ENCODE assay signal across 9 mouse cellular contexts in genomic region chr6:114224399-114224798, GRCm38 (mm10). TPM values are rescaled to one million over a fixed set of nuclear protein-coding genes. Genes with fewer than 3 reads are reported as not detected.
DNase-seq lines count a peak whose midpoint lies in the region; ATAC-seq and TF ChIP-seq lines count a peak whose summit lies in the region.
"Had no signal": no experiment of that assay in that cellular context is flagged by ENCODE, and none has a peak within 500 bp of the region (broad histone marks: within the 10 kb centered on the region; RNA-seq: fewer than 3 reads in every experiment).

No protein-coding gene starts in this region.

- no peak overlapping the region for H3K4me3 ChIP-seq in heart, postnatal 0 days (ENCODE audit: low read depth, low read length)
- no peak overlapping the region for H3K4me3 ChIP-seq in neural tube, embryonic 15.5 days (replicated peaks)
- H3K4me3 ChIP-seq: midbrain, embryonic 12.5 days had no signal

- H3K4me1 ChIP-seq in heart, postnatal 0 days (ENCODE audit: control insufficient read depth, insufficient read depth): no peaks in the 10 kb centered on the region
- H3K4me1 ChIP-seq in neural tube, embryonic 15.5 days: no peaks in the 10 kb centered on the region
- H3K4me1 ChIP-seq: midbrain, embryonic 12.5 days had no signal

- H3K27ac ChIP-seq in heart, postnatal 0 days (ENCODE audit: low read depth): no peak overlapping the region
- no peak overlapping the region for H3K27ac ChIP-seq in neural tube, embryonic 15.5 days (replicated peaks)
- H3K27ac ChIP-seq: midbrain, embryonic 12.5 days had no signal

- WGBS in heart, postnatal 0 days: 11% methylated on average over 4 of the region's 4 CpGs
- WGBS in neural tube, embryonic 15.5 days: 23% methylated on average over 4 of the region's 4 CpGs

- H3K36me3 ChIP-seq in heart, postnatal 0 days (replicated peaks; ENCODE audit: control insufficient read depth, insufficient read depth, low read length): no peaks in the 10 kb centered on the region
- H3K36me3 ChIP-seq in neural tube, embryonic 15.5 days: no peaks in the 10 kb centered on the region
- H3K36me3 ChIP-seq: midbrain, embryonic 12.5 days had no signal

- TF ChIP-seq CTCF in heart, postnatal 0 days (IDR thresholded peaks at IDR 0.05; ENCODE audit: low read depth): peak; percentile 49

- intact Hi-C loops in heart, postnatal 25 days (cut with DNase I): loop anchor here (2.0 kb wide), 1 partner anchor 120 kb away; no protein-coding TSS in a partner anchor

- H3K27me3 ChIP-seq in heart, postnatal 0 days (ENCODE audit: control insufficient read depth, insufficient read depth, low read length): no peaks in the 10 kb centered on the region
- no peaks in the 10 kb centered on the region for H3K27me3 ChIP-seq in neural tube, embryonic 15.5 days (replicated peaks)

- peak; percentile 10 for DNase-seq in heart, postnatal 0 days (ENCODE audit: low spot score)
- DNase-seq in heart, postnatal 25 days (ENCODE audit: low spot score): no peak
- peak; percentile 37 for DNase-seq in neural tube, embryonic 10.5 days (ENCODE audit: extremely low spot score, low spot score)
- peak; percentile 55 to 57 for DNase-seq in frontal cortex, postnatal 25 days (ENCODE audit: low spot score in 2 of 2)
- DNase-seq in right cerebral cortex, adult 18-20 months: peak; percentile 43

- no peak overlapping the region for H3K4me2 ChIP-seq in heart, postnatal 0 days (ENCODE audit: low read depth, low read length)
- no peak overlapping the region for H3K4me2 ChIP-seq in neural tube, embryonic 15.5 days
- H3K4me2 ChIP-seq: midbrain, embryonic 12.5 days had no signal

- no peaks in the 10 kb centered on the region for H3K9me3 ChIP-seq in heart, postnatal 0 days (replicated peaks; ENCODE audit: control insufficient read depth, low read length)
- no peaks in the 10 kb centered on the region for H3K9me3 ChIP-seq in neural tube, embryonic 15.5 days (replicated peaks)
- H3K9me3 ChIP-seq: midbrain, embryonic 12.5 days had no signal

- no peak for ATAC-seq in heart, postnatal 0 days (ENCODE audit: insufficient read depth, low read depth)
- no peak for ATAC-seq in neural tube, embryonic 15.5 days (ENCODE audit: low FRiP score)
- no peak for ATAC-seq in megakaryocyte-erythroid progenitor cell, adult 5-6 weeks (replicated peaks; ENCODE audit: low FRiP score, low TSS enrichment, poor library complexity, severe bottlenecking)
- no peak for ATAC-seq in erythroblast, adult 5-6 weeks (replicated peaks; ENCODE audit: low FRiP score, poor library complexity, severe bottlenecking)

- H3K9ac ChIP-seq in heart, postnatal 0 days (replicated peaks; ENCODE audit: low read depth, low read length): no peak overlapping the region
- no peak overlapping the region for H3K9ac ChIP-seq in neural tube, embryonic 15.5 days (replicated peaks)
- H3K9ac ChIP-seq: midbrain, embryonic 12.5 days had no signal

- TF ChIP-seq EP300 in heart, postnatal 0 days (IDR thresholded peaks at IDR 0.05; ENCODE audit: low read depth): no peak

RNA-seq across cellular contexts. Expression of gene Slc6a1, which starts 58.0 kb away (rescaled TPM):
- total RNA-seq in heart, postnatal 0 days (2014; rRNA removed; ENCODE audit: low replicate concordance): 0.27 and 0.34 TPM in 2 replicates
- polyA plus RNA-seq in heart, postnatal 0 days (2015; fragmentation: Nextera tagmentation; extraction: Ambion mirVana): 0.05 TPM in 1 of 2 replicates, not detected in the other
- total RNA-seq in heart, postnatal 25 days (2021): under 1 TPM in 1 of 2 experiments, not detected in 1; 0.06 TPM
- polyA plus RNA-seq in neural tube, embryonic 15.5 days (2015; fragmentation: Nextera tagmentation; extraction: Ambion mirVana): 118 and 138 TPM in 2 replicates
- total RNA-seq in megakaryocyte-erythroid progenitor cell, adult 5-6 weeks (2014; fragmentation: Nextera tagmentation): 6.2 TPM in 1 of 2 replicates, not detected in the other
- total RNA-seq in megakaryocyte-erythroid progenitor cell, adult 5-6 weeks (2017): 0.61 TPM in 1 of 2 replicates, not detected in the other
- not detected in 2 replicates for total RNA-seq in erythroblast, adult 5-6 weeks (2015; ENCODE audit: low replicate concordance)
- not detected in 2 replicates for total RNA-seq in erythroblast, adult 5-6 weeks (2017; ENCODE audit: low replicate concordance)
